Mouse (Mus musculus): Measurements from ENCODE around the gene Dph1. TPM values are rescaled to one million over a fixed set of nuclear protein-coding genes. Genes with fewer than 3 reads are reported as not detected.

Gene Dph1
- total and polyA plus RNA-seq, 2 experiments from 2014 or later = 20.2 to 72.1 TPM

GRCm38 (mm10) chr11:75166193-75166842 is 24.7 kb downstream of the Dph1 start:
- Histone ChIP-seq H3K4me3 (ENCODE audit: low read depth, low read length) (peak overlapping the region; percentile 67), H3K9me3 (replicated peaks; ENCODE audit: control insufficient read depth, low read length) (no peaks in the 10 kb centered on the region), H3K4me1 (ENCODE audit: control insufficient read depth, insufficient read depth) (peaks cover 3% of the 10 kb centered on the region; the same call in 1 of the 2 replicates), H3K27me3 (ENCODE audit: control insufficient read depth, insufficient read depth, low read length) (peaks cover 47% of the 10 kb centered on the region), H3K27ac (ENCODE audit: low read depth) (peak overlapping the region; percentile 71; the same call in 1 of the 2 replicates), H3K36me3 (replicated peaks; ENCODE audit: control insufficient read depth, insufficient read depth, low read length) (peaks cover 34% of the 10 kb centered on the region), H3K4me2 (ENCODE audit: low read depth, low read length) (peak overlapping the region; percentile 89), H3K9ac (replicated peaks; ENCODE audit: low read depth, low read length) (peak overlapping the region; percentile 55)
- no peak for ATAC-seq (ENCODE audit: insufficient read depth, low read depth)
- no peak for DNase-seq (ENCODE audit: low spot score)
- no peak for TF ChIP-seq EP300 (IDR thresholded peaks at IDR 0.05; ENCODE audit: low read depth)
- TF ChIP-seq CTCF (IDR thresholded peaks at IDR 0.05; ENCODE audit: low read depth) = no peak
- 10% methylated on average over 55 of the region's 55 CpGs for WGBS

GRCm38 (mm10) chr11:75165441-75166192 is 25.4 kb downstream of the Dph1 start:
- H3K36me3 ChIP-seq (replicated peaks; ENCODE audit: control insufficient read depth, insufficient read depth, low read length) = peaks cover 38% of the 10 kb centered on the region

GRCm38 (mm10) chr11:75164750-75165149 is 26.3 kb downstream of the Dph1 start:
- H3K27me3 ChIP-seq (ENCODE audit: control insufficient read depth, insufficient read depth, low read length) = peaks cover 33% of the 10 kb centered on the region
- ATAC-seq (ENCODE audit: insufficient read depth, low read depth) (no peak), DNase-seq (ENCODE audit: low spot score) (no peak)
- peaks cover 45% of the 10 kb centered on the region for H3K36me3 ChIP-seq (replicated peaks; ENCODE audit: control insufficient read depth, insufficient read depth, low read length)
- H3K9ac ChIP-seq (replicated peaks; ENCODE audit: low read depth, low read length) = no peak overlapping the region; the same call in 1 of the 2 replicates
- 18% methylated on average over 15 of the region's 15 CpGs for WGBS
- H3K27ac ChIP-seq (ENCODE audit: low read depth) = peak overlapping the region; percentile 43; the same call in 1 of the 2 replicates
- H3K9me3 ChIP-seq (replicated peaks; ENCODE audit: control insufficient read depth, low read length) = no peaks in the 10 kb centered on the region
- peak overlapping the region; percentile 67 for H3K4me3 ChIP-seq (ENCODE audit: low read depth, low read length)
- H3K4me1 ChIP-seq (ENCODE audit: control insufficient read depth, insufficient read depth) = peaks cover 3% of the 10 kb centered on the region; the same call in 1 of the 2 replicates
- peak overlapping the region; percentile 89 for H3K4me2 ChIP-seq (ENCODE audit: low read depth, low read length)
- TF ChIP-seq EP300 (IDR thresholded peaks at IDR 0.05; ENCODE audit: low read depth) (no peak), CTCF (IDR thresholded peaks at IDR 0.05; ENCODE audit: low read depth) (0 out of 2 replicates have a peak, but pooled peaks have one; percentile 5)

More at GRCm38 (mm10) chr11:75165441-75166192, 25.4 kb downstream of the Dph1 start:
- no peak for ATAC-seq (ENCODE audit: insufficient read depth, low read depth)
- peaks cover 3% of the 10 kb centered on the region; the same call in 1 of the 2 replicates for H3K4me1 ChIP-seq (ENCODE audit: control insufficient read depth, insufficient read depth)
- peaks cover 40% of the 10 kb centered on the region for H3K27me3 ChIP-seq (ENCODE audit: control insufficient read depth, insufficient read depth, low read length)
- peak overlapping the region; percentile 71 for H3K27ac ChIP-seq (ENCODE audit: low read depth)
- no peaks in the 10 kb centered on the region for H3K9me3 ChIP-seq (replicated peaks; ENCODE audit: control insufficient read depth, low read length)
- peak overlapping the region; percentile 67 for H3K4me3 ChIP-seq (ENCODE audit: low read depth, low read length)
- H3K4me2 ChIP-seq (ENCODE audit: low read depth, low read length) = peak overlapping the region; percentile 89
- H3K9ac ChIP-seq (replicated peaks; ENCODE audit: low read depth, low read length) = peak overlapping the region; percentile 55
- TF ChIP-seq CTCF (IDR thresholded peaks at IDR 0.05; ENCODE audit: low read depth) (peak; percentile 76), EP300 (IDR thresholded peaks at IDR 0.05; ENCODE audit: low read depth) (no peak)
- 7% methylated on average over 51 of the region's 54 CpGs for WGBS
- DNase-seq (ENCODE audit: low spot score) = no peak

GRCm38 (mm10) chr11:75164051-75164450 is 27.0 kb downstream of the Dph1 start:
- peak overlapping the region; percentile 89 for H3K4me2 ChIP-seq (ENCODE audit: low read depth, low read length)
- WGBS = 63% methylated on average over 2 of the region's 2 CpGs
- H3K27me3 ChIP-seq (ENCODE audit: control insufficient read depth, insufficient read depth, low read length) = peaks cover 29% of the 10 kb centered on the region
- H3K9me3 ChIP-seq (replicated peaks; ENCODE audit: control insufficient read depth, low read length) = no peaks in the 10 kb centered on the region
- H3K27ac ChIP-seq (ENCODE audit: low read depth) = 0 out of 2 replicates have a peak overlapping the region, but pooled peaks have one; percentile 40
- H3K4me1 ChIP-seq (ENCODE audit: control insufficient read depth, insufficient read depth) = peaks cover 3% of the 10 kb centered on the region; the same call in 1 of the 2 replicates
- peaks cover 48% of the 10 kb centered on the region for H3K36me3 ChIP-seq (replicated peaks; ENCODE audit: control insufficient read depth, insufficient read depth, low read length)
- DNase-seq (ENCODE audit: low spot score) (no peak), ATAC-seq (ENCODE audit: insufficient read depth, low read depth) (no peak)
- no peak overlapping the region for H3K9ac ChIP-seq (replicated peaks; ENCODE audit: low read depth, low read length)
- TF ChIP-seq CTCF (IDR thresholded peaks at IDR 0.05; ENCODE audit: low read depth) (no peak), EP300 (IDR thresholded peaks at IDR 0.05; ENCODE audit: low read depth) (no peak)
- H3K4me3 ChIP-seq (ENCODE audit: low read depth, low read length) = no peak overlapping the region; the same call in 1 of the 2 replicates

GRCm38 (mm10) chr11:75163379-75163778 is 27.7 kb downstream of the Dph1 start:
- 68% methylated on average over 6 of the region's 6 CpGs for WGBS
- Histone ChIP-seq H3K36me3 (replicated peaks; ENCODE audit: control insufficient read depth, insufficient read depth, low read length) (peaks cover 52% of the 10 kb centered on the region), H3K4me1 (ENCODE audit: control insufficient read depth, insufficient read depth) (peaks cover 3% of the 10 kb centered on the region; the same call in 1 of the 2 replicates)

More at GRCm38 (mm10) chr11:75163379-75163778, 27.7 kb downstream of the Dph1 start:
- ATAC-seq (ENCODE audit: insufficient read depth, low read depth) = no peak
- no peak overlapping the region for H3K4me3 ChIP-seq (ENCODE audit: low read depth, low read length)
- H3K9me3 ChIP-seq (replicated peaks; ENCODE audit: control insufficient read depth, low read length) = no peaks in the 10 kb centered on the region
- no peak overlapping the region for H3K9ac ChIP-seq (replicated peaks; ENCODE audit: low read depth, low read length)
- peak overlapping the region; percentile 40; the same call in 1 of the 2 replicates for H3K27ac ChIP-seq (ENCODE audit: low read depth)
- no peak for TF ChIP-seq EP300 (IDR thresholded peaks at IDR 0.05; ENCODE audit: low read depth)
- TF ChIP-seq CTCF (IDR thresholded peaks at IDR 0.05; ENCODE audit: low read depth) = no peak
- DNase-seq (ENCODE audit: low spot score) = no peak
- peaks cover 29% of the 10 kb centered on the region for H3K27me3 ChIP-seq (ENCODE audit: control insufficient read depth, insufficient read depth, low read length)
- H3K4me2 ChIP-seq (ENCODE audit: low read depth, low read length) = no peak overlapping the region

All from heart, postnatal 0 days (tissue).